ENCODE assay signal across 8 mouse cellular contexts in the genomic region with DNA sequence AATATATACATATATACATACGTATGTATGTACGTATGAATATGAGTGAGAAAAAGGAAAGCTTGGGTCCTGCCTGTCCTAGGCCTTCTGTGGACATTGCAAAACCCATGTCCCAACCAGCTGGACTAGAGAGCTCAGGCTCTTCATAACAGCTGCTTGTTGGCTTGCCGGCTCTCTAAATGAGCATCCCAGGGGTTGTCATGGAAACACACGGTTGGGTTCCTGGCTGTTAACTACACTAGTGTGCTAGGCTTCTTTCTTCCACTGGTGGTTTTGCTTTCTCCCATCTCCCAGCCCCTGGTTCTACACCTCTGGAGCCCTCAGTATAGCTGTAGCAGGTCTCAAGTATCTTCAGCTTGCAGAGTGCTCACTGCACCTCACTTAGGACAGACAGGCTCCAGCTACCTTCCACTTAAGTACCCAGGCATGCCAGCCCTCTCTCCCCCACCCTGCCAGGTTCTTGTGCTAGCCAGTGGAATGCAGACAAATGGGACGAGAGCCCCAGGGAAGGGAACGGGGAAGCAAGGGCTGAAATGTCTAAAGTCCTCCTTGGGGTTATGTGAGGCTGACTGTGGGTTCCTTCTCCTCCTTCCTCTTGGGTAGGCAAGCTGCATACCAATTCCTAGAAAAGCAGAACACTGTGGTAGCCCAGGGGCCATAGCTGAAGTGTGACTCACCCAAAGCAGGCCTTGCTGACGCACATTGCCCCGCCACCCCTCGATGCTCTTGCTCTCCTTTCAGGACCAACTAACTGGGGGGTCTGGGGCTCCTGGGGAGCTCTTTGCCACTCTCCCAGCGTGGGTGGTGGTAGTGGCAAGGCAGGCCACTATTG. TPM values are rescaled to one million over a fixed set of nuclear protein-coding genes. Genes with fewer than 3 reads are reported as not detected.
DNase-seq lines count a peak whose midpoint lies in the region; ATAC-seq lines count a peak whose summit lies in the region.

No protein-coding gene starts in this region.

- WGBS in embryonic facial prominence, embryonic 15.5 days: 35% methylated on average over 10 of the region's 10 CpGs
- WGBS in hindbrain, embryonic 12.5 days: 52% methylated on average over 10 of the region's 10 CpGs

- H3K27me3 ChIP-seq in embryonic facial prominence, embryonic 15.5 days: no peaks in the 10 kb centered on the region
- H3K27me3 ChIP-seq in hindbrain, embryonic 12.5 days: no peaks in the 10 kb centered on the region

- DNase-seq in urinary bladder, postnatal 14 days (ENCODE audit: low spot score): peak; percentile 51
- no peak for DNase-seq in urinary bladder, adult 2 months (ENCODE audit: low spot score)
- peak; percentile 52 to 84 for DNase-seq in layer of hippocampus, postnatal 14 days (ENCODE audit: low spot score in 2 of 2)
- DNase-seq in thymus, postnatal 4 days: no peak

- H3K4me3 ChIP-seq in embryonic facial prominence, embryonic 15.5 days (replicated peaks): no peak overlapping the region
- no peak overlapping the region for H3K4me3 ChIP-seq in hindbrain, embryonic 12.5 days

- peaks cover 50% of the 10 kb centered on the region for H3K36me3 ChIP-seq in embryonic facial prominence, embryonic 15.5 days
- peaks cover 71% of the 10 kb centered on the region for H3K36me3 ChIP-seq in hindbrain, embryonic 12.5 days

- peak; percentile 41; the same call in 1 of the 2 replicates for ATAC-seq in embryonic facial prominence, embryonic 15.5 days (ENCODE audit: insufficient number of reproducible peaks, low FRiP score, low TSS enrichment, low read depth)
- ATAC-seq in hindbrain, embryonic 12.5 days (ENCODE audit: low FRiP score): no peak; the same call in 1 of the 2 replicates
- ATAC-seq in megakaryocyte progenitor cell, adult 5-6 weeks (replicated peaks; ENCODE audit: poor library complexity): peak; percentile 97
- no peak for ATAC-seq in erythroid progenitor cell, adult 5-6 weeks (replicated peaks; ENCODE audit: low FRiP score, poor library complexity, severe bottlenecking)

- no peak overlapping the region for H3K4me2 ChIP-seq in embryonic facial prominence, embryonic 15.5 days (replicated peaks)
- H3K4me2 ChIP-seq in hindbrain, embryonic 12.5 days (replicated peaks): no peak overlapping the region

- H3K9ac ChIP-seq in embryonic facial prominence, embryonic 15.5 days: no peak overlapping the region
- H3K9ac ChIP-seq in hindbrain, embryonic 12.5 days: no peak overlapping the region

- H3K4me1 ChIP-seq in embryonic facial prominence, embryonic 15.5 days: peaks cover 40% of the 10 kb centered on the region
- peaks cover 27% of the 10 kb centered on the region for H3K4me1 ChIP-seq in hindbrain, embryonic 12.5 days

- peak overlapping the region; percentile 86 for H3K27ac ChIP-seq in embryonic facial prominence, embryonic 15.5 days (replicated peaks)
- peak overlapping the region; percentile 60; the same call in 1 of the 2 replicates for H3K27ac ChIP-seq in hindbrain, embryonic 12.5 days

- H3K9me3 ChIP-seq in embryonic facial prominence, embryonic 15.5 days (replicated peaks): no peaks in the 10 kb centered on the region
- H3K9me3 ChIP-seq in hindbrain, embryonic 12.5 days (replicated peaks): no peaks in the 10 kb centered on the region

RNA-seq across cellular contexts. Expression of gene Eva1b, which starts 16.0 kb away (rescaled TPM):
- 64.1 and 68.0 TPM in 2 replicates for polyA plus RNA-seq in urinary bladder, adult 2 months (2012; rRNA removed)
- 84.3 and 94.6 TPM in 2 replicates for polyA plus RNA-seq in embryonic facial prominence, embryonic 15.5 days (2015; fragmentation: Nextera tagmentation; extraction: Ambion mirVana)
- 35.4 and 40.0 TPM in 2 replicates for polyA plus RNA-seq in hindbrain, embryonic 12.5 days (2016; fragmentation: Nextera tagmentation; extraction: Ambion mirVana)
- 1 to 10 TPM; 6.5 to 6.7 TPM for total RNA-seq in layer of hippocampus, postnatal 14 days (2021)
- total RNA-seq in megakaryocyte progenitor cell, adult 5-6 weeks (2015): 0.12 and 0.94 TPM in 2 replicates
- total RNA-seq in megakaryocyte progenitor cell, adult 5-6 weeks (2017): 1.7 TPM in 1 of 2 replicates, not detected in the other
- total RNA-seq in erythroid progenitor cell, adult 5-6 weeks (2015; ENCODE audit: low replicate concordance): not detected in 2 replicates
- 0.51 TPM in 1 of 2 replicates, not detected in the other for total RNA-seq in erythroid progenitor cell, adult 5-6 weeks (2017; ENCODE audit: low replicate concordance)

RNA-seq across cellular contexts. Expression of gene Stk40, which starts 27.7 kb away (rescaled TPM):
- 26.3 and 40.8 TPM in 2 replicates for polyA plus RNA-seq in urinary bladder, adult 2 months (2012; rRNA removed)
- polyA plus RNA-seq in embryonic facial prominence, embryonic 15.5 days (2015; fragmentation: Nextera tagmentation; extraction: Ambion mirVana): 37.4 and 38.7 TPM in 2 replicates
- 49.4 and 51.0 TPM in 2 replicates for polyA plus RNA-seq in hindbrain, embryonic 12.5 days (2016; fragmentation: Nextera tagmentation; extraction: Ambion mirVana)
- 10 to 100 TPM; 20.8 to 21.3 TPM for total RNA-seq in layer of hippocampus, postnatal 14 days (2021)
- total RNA-seq in megakaryocyte progenitor cell, adult 5-6 weeks (2015): 6.5 and 7.3 TPM in 2 replicates
- total RNA-seq in megakaryocyte progenitor cell, adult 5-6 weeks (2017): 5.9 and 6.0 TPM in 2 replicates
- total RNA-seq in erythroid progenitor cell, adult 5-6 weeks (2015; ENCODE audit: low replicate concordance): 4.7 and 10.1 TPM in 2 replicates
- 2.4 and 6.4 TPM in 2 replicates for total RNA-seq in erythroid progenitor cell, adult 5-6 weeks (2017; ENCODE audit: low replicate concordance)

RNA-seq across cellular contexts. Expression of gene Sh3d21, which starts 31.8 kb away (rescaled TPM):
- polyA plus RNA-seq in urinary bladder, adult 2 months (2012; rRNA removed): 10.1 and 11.8 TPM in 2 replicates
- polyA plus RNA-seq in embryonic facial prominence, embryonic 15.5 days (2015; fragmentation: Nextera tagmentation; extraction: Ambion mirVana): 15.0 and 16.8 TPM in 2 replicates
- polyA plus RNA-seq in hindbrain, embryonic 12.5 days (2016; fragmentation: Nextera tagmentation; extraction: Ambion mirVana): 3.7 and 5.3 TPM in 2 replicates
- 1 to 10 TPM; 1.2 to 1.8 TPM for total RNA-seq in layer of hippocampus, postnatal 14 days (2021)
- 0.07 and 0.91 TPM in 2 replicates for total RNA-seq in megakaryocyte progenitor cell, adult 5-6 weeks (2015)
- total RNA-seq in megakaryocyte progenitor cell, adult 5-6 weeks (2017): 0.14 TPM in 1 of 2 replicates, not detected in the other
- total RNA-seq in erythroid progenitor cell, adult 5-6 weeks (2015; ENCODE audit: low replicate concordance): 1.8 TPM in 1 of 2 replicates, not detected in the other
- 0.90 TPM in 1 of 2 replicates, not detected in the other for total RNA-seq in erythroid progenitor cell, adult 5-6 weeks (2017; ENCODE audit: low replicate concordance)

RNA-seq across cellular contexts. Expression of gene Lsm10, which starts 35.1 kb away (rescaled TPM):
- polyA plus RNA-seq in urinary bladder, adult 2 months (2012; rRNA removed): 48.2 and 49.5 TPM in 2 replicates
- 55.4 and 60.6 TPM in 2 replicates for polyA plus RNA-seq in embryonic facial prominence, embryonic 15.5 days (2015; fragmentation: Nextera tagmentation; extraction: Ambion mirVana)
- polyA plus RNA-seq in hindbrain, embryonic 12.5 days (2016; fragmentation: Nextera tagmentation; extraction: Ambion mirVana): 37.7 and 39.6 TPM in 2 replicates
- total RNA-seq in layer of hippocampus, postnatal 14 days (2021): 10 to 100 TPM; 12.9 to 13.1 TPM
- 20.4 and 25.1 TPM in 2 replicates for total RNA-seq in megakaryocyte progenitor cell, adult 5-6 weeks (2015)
- 14.7 and 15.9 TPM in 2 replicates for total RNA-seq in megakaryocyte progenitor cell, adult 5-6 weeks (2017)
- total RNA-seq in erythroid progenitor cell, adult 5-6 weeks (2015; ENCODE audit: low replicate concordance): 18.0 and 73.2 TPM in 2 replicates
- total RNA-seq in erythroid progenitor cell, adult 5-6 weeks (2017; ENCODE audit: low replicate concordance): 2.2 and 4.1 TPM in 2 replicates

Comparison
In these comparisons a context has a peak if more than half of its experiments do, and no peak if none do; other contexts are left out.
1. DNase-seq: peak in urinary bladder, postnatal 14 days (single experiment) and layer of hippocampus, postnatal 14 days (2 of 2); none in urinary bladder, adult 2 months (single experiment) and thymus, postnatal 4 days (single experiment).
2. ATAC-seq: peak in embryonic facial prominence, embryonic 15.5 days (single experiment) and megakaryocyte progenitor cell, adult 5-6 weeks (single experiment); none in hindbrain, embryonic 12.5 days (single experiment) and erythroid progenitor cell, adult 5-6 weeks (single experiment).